Mouse (Mus musculus) Muller cell, postnatal 12 days (primary cell): ENCODE data around the gene Prima1.

Experiments used
- DNase-seq: peaks from one replicate; pipeline ENCODE4 v3.0.0-alpha.2; 2015; ENCODE audit errors: inconsistent ontology term

The Prima1 gene

GRCm38 (mm10) chr12:103226121-103226520 is 15.8 kb downstream of the Prima1 start:
- no peak for DNase-seq

GRCm38 (mm10) chr12:103223671-103224070 is 18.3 kb downstream of the Prima1 start:
- DNase-seq: no peak

GRCm38 (mm10) chr12:103215877-103216610 is 25.9 kb downstream of the Prima1 start:
- DNase-seq: no peak

- no peak for DNase-seq
Measured at GRCm38 (mm10) chr12:103214797-103215196, 27.2 kb downstream of the Prima1 start.

GRCm38 (mm10) chr12:103214270-103214669 is 27.7 kb downstream of the Prima1 start:
- peak; percentile 79 for DNase-seq

GRCm38 (mm10) chr12:103213591-103213990 is 28.4 kb downstream of the Prima1 start:
- no peak for DNase-seq

GRCm38 (mm10) chr12:103211078-103211477 is 30.9 kb downstream of the Prima1 start:
- no peak for DNase-seq

GRCm38 (mm10) chr12:103209581-103209980 is 32.4 kb downstream of the Prima1 start:
- DNase-seq: peak; percentile 47

- DNase-seq: peak; percentile 53
Measured at GRCm38 (mm10) chr12:103205561-103205960, 36.4 kb downstream of the Prima1 start.

GRCm38 (mm10) chr12:103202592-103203544 is 39.1 kb downstream of the Prima1 start:
- DNase-seq: no peak

- no peak for DNase-seq
Measured at GRCm38 (mm10) chr12:103192996-103193395, 49.0 kb downstream of the Prima1 start.

GRCm38 (mm10) chr12:103189771-103190170 is 52.2 kb downstream of the Prima1 start:
- DNase-seq: peak; percentile 40

GRCm38 (mm10) chr12:103188223-103188622 is 53.7 kb downstream of the Prima1 start:
- DNase-seq: no peak

- DNase-seq: no peak
Measured at GRCm38 (mm10) chr12:103187020-103187419, 54.9 kb downstream of the Prima1 start.

- DNase-seq: no peak
Measured at GRCm38 (mm10) chr12:103183057-103183456, 58.9 kb downstream of the Prima1 start.

GRCm38 (mm10) chr12:103168892-103169291 is 73.1 kb downstream of the Prima1 start:
- no peak for DNase-seq

- DNase-seq: no peak
Measured at GRCm38 (mm10) chr12:103164101-103165030, 77.6 kb downstream of the Prima1 start.

- DNase-seq: no peak
Measured at GRCm38 (mm10) chr12:103163596-103163995, 78.4 kb downstream of the Prima1 start.

GRCm38 (mm10) chr12:103160721-103161120 is 81.2 kb downstream of the Prima1 start:
- no peak for DNase-seq

- no peak for DNase-seq
Measured at GRCm38 (mm10) chr12:103159016-103159415, 82.9 kb downstream of the Prima1 start.

GRCm38 (mm10) chr12:103157129-103157910 is 84.6 kb downstream of the Prima1 start:
- DNase-seq: peak; percentile 81
